Mouse (Mus musculus) bone marrow macrophage, adult 2 months (primary cell): ENCODE data around the gene Adam15.

ENCODE experiments used
- CTCF ChIP-seq: IDR thresholded peaks from 2 replicates; pipeline ENCODE4 v1.5.1; 2012; ENCODE audit warnings: low read depth, mild to moderate bottlenecking, low read length, moderate library complexity
- POLR2A ChIP-seq: IDR thresholded peaks from 2 replicates; pipeline ENCODE4 v1.6.1; 2012; ENCODE audit warnings: mild to moderate bottlenecking, low read depth, low read length, borderline replicate concordance

DNA sequence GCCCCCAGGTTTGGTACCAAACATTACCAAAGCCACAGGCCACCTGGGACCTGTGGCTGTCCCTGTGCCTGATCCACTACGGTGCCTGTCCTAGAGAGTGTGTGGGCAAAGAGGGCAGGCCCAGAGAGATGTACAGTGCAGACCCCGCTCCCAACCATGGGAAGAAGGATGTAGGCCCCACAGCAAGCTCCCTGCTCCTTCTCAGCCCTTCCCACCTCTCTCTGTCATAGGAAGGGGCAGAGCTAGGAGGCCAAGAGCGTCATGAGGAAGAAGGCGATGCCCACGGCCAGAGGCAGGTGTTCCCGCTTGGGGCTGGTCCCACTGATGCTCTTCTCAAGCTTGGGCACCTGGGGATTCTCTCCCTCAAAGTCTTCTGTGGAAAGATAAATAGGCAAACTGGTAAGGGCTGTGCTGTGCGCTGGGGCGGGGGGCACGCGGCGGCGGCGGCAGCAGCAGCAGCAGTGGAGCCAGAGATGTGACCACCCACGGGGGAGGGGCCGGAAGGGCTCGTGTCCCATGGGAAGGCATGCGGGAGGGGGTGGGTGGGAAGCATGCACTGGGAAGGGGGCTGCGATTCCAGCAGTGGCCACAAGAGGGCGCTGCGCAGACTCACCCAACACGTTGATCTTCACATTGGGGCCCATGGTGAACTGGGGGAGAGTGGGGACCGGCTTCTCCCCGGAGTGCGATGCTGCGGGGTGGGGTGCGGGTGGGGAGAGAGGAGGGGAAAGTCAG lies 34.4 kb downstream of the Adam15 start:
- TF ChIP-seq CTCF (peak; percentile 98), POLR2A (no peak)
